Mouse (Mus musculus) natural killer cell, adult 2 months (primary cell): ENCODE results near the gene Znrf3.

Experiments
- DNase-seq, 2 experiments: peaks; one replicate each; pipeline ENCODE4 v3.0.0; 2022; ENCODE audit warnings: low spot score in 2 of 2

Znrf3 gene

DNA sequence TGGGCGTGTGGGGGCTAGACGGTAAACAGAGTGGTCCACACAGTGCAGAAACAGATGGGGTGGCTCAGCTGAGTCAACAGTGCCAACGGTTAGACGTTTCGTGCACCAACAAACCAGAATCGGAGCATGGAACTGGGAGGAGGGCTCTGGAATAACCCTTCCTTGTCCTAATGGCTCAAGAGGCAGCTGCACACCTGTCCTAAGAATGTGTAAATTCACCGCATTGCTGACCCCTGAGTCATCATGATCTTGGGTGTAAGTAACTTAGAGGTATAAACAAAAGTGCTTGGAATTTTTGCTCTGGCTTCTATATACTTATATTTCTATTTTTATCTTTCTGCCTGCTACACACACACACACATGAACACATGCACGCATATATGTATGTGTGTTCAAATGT lies 202.5 kb downstream of the Znrf3 start:
- DNase-seq = no peak

DNA sequence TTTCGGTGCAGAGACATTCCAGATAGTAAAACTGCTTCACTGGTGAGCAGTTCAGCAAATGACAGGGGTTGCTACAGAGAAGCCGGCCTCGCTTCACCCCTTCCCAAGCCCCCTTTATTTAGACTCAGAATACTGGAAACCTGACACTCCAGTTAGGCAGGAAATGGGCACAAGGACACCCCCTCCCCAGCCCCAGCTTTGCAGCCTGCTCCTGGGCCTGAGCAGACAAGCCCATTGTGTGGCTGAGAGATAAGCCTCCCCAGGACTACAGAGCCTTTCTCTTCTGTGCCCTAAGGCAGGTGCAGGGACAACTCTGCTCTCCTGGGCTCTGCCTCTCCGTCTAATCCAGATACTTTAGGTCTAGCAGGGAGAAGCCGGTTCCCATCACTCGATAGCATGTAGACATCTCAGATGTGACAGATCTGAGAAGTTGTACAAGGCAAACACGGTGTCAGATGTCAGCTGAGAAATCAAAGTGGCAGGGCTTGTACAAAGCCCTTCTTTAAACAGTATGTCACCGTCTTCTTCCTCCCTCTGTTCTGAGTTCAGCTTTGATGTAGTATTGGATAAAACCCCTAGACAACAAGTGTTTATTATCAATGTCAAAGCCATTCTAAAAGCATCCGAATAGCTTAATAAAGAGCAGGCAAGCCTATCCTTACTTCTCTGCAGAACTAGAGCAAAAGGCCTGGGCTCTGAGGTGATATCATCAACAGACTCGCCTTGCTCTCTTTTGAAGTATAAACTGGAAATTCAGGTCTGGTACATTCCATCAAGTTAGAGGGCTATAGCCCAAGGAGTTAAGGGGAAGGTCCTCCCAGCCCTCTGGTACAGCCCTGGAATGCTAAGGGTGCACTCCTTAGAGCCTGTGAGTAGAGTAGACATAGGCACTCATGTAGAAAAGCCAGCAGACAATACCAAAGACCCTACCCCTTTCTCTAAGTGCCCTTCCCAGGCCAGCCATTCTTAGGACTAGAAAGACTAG lies 204.6 kb downstream of the Znrf3 start:
- no peak for DNase-seq
